Mouse (Mus musculus) retina, postnatal 1 day (tissue): ENCODE results near the gene Wdr83os.
"Not testable (repeated sequence)": the region's sequence is repeated elsewhere in the genome, so short reads cannot be mapped to it uniquely, and the experiment has no call there.

Source experiments
- DNase-seq: peaks from one replicate; pipeline ENCODE4 v3.0.0-alpha.2; 2012

The Wdr83os gene

DNA sequence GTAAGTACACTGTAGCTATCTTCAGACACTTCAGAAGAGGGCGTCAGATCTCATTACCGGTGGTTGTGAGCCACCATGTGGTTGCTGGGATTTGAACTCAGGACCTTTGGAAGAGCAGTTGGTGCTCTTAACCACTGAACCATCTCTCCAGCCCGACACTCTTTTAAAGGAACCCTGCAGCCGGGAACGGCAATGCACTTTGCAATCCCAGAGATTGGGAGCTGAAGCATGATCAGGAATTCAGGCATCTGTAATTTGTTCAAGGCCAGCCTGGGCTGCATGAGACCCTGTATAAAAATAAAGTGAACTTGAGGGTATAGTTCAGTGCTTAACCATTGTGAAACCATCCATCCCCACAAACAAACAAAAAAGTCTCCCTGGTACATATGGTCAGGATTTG, 39.7 kb downstream of the Wdr83os start:
- not testable (repeated sequence) for DNase-seq

DNA sequence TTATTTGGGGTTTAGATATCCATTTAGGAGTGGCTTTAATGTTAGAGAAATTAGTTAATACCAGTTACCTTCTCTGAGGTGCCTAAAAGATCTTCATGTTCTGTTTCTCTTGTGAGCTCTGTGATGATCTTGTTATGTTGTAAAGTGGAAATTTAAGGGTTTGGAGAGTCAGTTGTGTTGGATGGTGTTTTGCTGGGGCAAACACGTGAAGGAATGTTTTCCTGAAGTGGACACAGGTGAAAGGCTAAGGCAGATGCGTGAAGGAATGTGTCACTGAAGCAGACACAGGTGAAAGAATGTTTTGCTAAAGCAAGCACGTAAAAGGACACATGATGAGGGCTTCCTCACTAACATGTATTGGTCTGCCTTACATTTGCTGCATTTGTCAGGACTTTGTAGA, 42.5 kb downstream of the Wdr83os start, which contains the start of gene Zfp791:
Gene Zfp791, minus strand, starts transcription at position 101 of the 400 bp plus-strand sequence.
- no peak for DNase-seq

DNA sequence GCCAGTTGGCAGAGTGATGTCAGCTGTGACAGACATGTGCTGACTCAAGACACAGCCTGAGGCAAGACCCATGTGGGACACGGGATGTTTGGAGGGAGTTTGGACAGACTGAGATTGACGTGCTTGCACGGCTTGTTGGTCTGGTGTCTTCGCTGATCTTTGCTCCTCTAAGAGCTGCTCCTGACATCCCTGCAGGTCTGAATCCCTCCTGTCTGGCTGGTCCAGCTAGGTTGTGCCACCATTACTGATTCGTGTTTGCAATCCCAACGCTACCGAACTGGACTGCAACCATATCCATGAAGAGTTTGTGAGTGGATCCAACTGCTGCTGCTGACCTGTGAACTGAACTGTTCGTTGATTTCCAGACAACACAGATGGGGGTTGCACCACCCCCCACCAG, 43.2 kb downstream of the Wdr83os start:
- no peak for DNase-seq
